Mouse (Mus musculus) limb, embryonic 10.5 days (tissue): ENCODE results near the gene Gm8773. TPM values are rescaled to one million over a fixed set of nuclear protein-coding genes. Genes with fewer than 3 reads are reported as not detected.

Source experiments
- DNase-seq: peaks from one replicate; pipeline ENCODE4 v3.0.0-alpha.2; 2017; ENCODE audit warnings: low spot score
- H3K27ac ChIP-seq: fragments of 300-500 bp; sonication (generic); 2 replicates; pipeline ENCODE4 v1.5.1; 2016; ENCODE audit warnings: mild to moderate bottlenecking
- H3K27me3 ChIP-seq: fragments of 300-500 bp; sonication (generic); 2 replicates; pipeline ENCODE4 v1.6.1; 2016; ENCODE audit warnings: low read depth, mild to moderate bottlenecking; ENCODE audit not compliant: poor library complexity, severe bottlenecking
- H3K36me3 ChIP-seq: fragments of 300-500 bp; sonication (generic); 2 replicates; pipeline ENCODE4 v1.6.1; 2016; ENCODE audit warnings: mild to moderate bottlenecking, moderate library complexity
- H3K4me1 ChIP-seq: fragments of 300-500 bp; sonication (generic); 2 replicates; pipeline ENCODE4 v1.6.1; 2016
- H3K4me3 ChIP-seq: fragments of 300-500 bp; sonication (generic); 2 replicates; pipeline ENCODE4 v1.5.1; 2016; ENCODE audit warnings: mild to moderate bottlenecking, moderate library complexity
- H3K9me3 ChIP-seq: fragments of 300-500 bp; sonication (generic); replicated peaks from 2 replicates; pipeline ENCODE4 v1.6.1; 2016; ENCODE audit warnings: mild to moderate bottlenecking
- WGBS: fragments of 180-500 bp; shearing (Covaris S2); methylation state at CpG from one replicate; pipeline ENCODE4 v1.1.7; 2016; 5-methylcytosine and 5-hydroxymethylcytosine counted together
- polyA plus RNA-seq: library from polyadenylated mRNA; unstranded; fragments of >200 nt; fragmentation: Nextera tagmentation; extraction: Ambion mirVana; gene quantifications from 2 replicates; pipeline ENCODE4 v1.2.1, GENCODE M21; 2016

The Gm8773 gene
- polyA plus RNA-seq, 1 experiment from 2014 or later = 0.11 TPM

DNA sequence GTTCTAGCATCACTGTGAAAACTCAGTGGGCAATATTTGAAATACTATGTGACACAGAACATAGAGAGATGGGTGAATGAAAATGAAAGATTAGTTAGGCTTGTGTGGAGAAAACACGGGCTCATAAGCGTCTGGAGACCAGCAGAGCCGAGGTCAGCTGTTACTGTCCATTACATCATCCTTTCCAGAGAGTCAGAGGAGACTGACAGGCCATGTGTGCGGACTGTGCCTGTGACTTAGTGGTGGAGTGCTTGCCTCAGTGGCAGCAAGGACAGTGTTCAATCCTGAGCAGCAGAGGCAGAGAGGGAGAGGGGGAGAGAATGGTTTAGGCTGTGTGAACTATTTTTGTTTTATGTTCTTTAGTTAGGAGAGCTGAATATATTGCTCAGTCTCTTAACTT, 44.7 kb downstream of the Gm8773 start:
- 70% methylated on average over 4 of the region's 4 CpGs for WGBS
- Histone ChIP-seq H3K27me3 (no peaks in the 10 kb centered on the region), H3K4me1 (no peaks in the 10 kb centered on the region), H3K36me3 (no peaks in the 10 kb centered on the region), H3K27ac (no peak overlapping the region), H3K4me3 (no peak overlapping the region), H3K9me3 (no peaks in the 10 kb centered on the region)
- no peak for DNase-seq

DNA sequence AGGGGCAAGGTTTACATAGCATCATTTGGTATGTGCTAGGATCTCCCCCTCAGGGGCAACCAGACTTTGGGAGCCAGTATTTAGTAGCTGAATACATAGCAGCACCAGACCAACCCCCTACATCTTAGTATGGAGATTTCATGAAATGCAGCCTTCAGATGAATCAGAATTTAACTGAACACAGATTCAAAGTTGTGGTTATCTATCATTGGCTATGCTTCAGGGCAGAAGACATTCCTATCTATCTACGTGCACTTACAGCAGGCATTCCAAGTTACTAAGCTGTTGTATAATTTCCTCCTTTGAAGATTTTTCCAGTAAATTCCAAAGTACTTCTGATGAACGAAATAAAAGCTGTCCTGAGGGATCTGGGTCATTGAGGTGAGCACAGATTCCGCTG, 51.9 kb downstream of the Gm8773 start:
- Histone ChIP-seq H3K4me3 (no peak overlapping the region), H3K9me3 (no peaks in the 10 kb centered on the region), H3K27me3 (no peaks in the 10 kb centered on the region), H3K4me1 (no peaks in the 10 kb centered on the region), H3K36me3 (no peaks in the 10 kb centered on the region), H3K27ac (no peak overlapping the region)
- WGBS = 76% methylated on average over 3 of the region's 3 CpGs
- no peak for DNase-seq

Other genes starting within 250 kb of the Gm8773 start
- 11.8 and 16.1 TPM in 2 replicates for gene Cdk14, start 153.5 kb upstream of the Gm8773 start, polyA plus RNA-seq
- not detected in 2 replicates for gene 1700015F17Rik, start 94.7 kb upstream of the Gm8773 start, polyA plus RNA-seq
- gene Cldn12, start 58.8 kb upstream of the Gm8773 start, polyA plus RNA-seq = 25.7 and 29.8 TPM in 2 replicates
- 39.9 and 40.5 TPM in 2 replicates for gene Gtpbp10, start 14.3 kb upstream of the Gm8773 start, polyA plus RNA-seq
- 1.9 and 2.4 TPM in 2 replicates for gene Cfap69, start 90.4 kb downstream of the Gm8773 start, polyA plus RNA-seq
- 5.8 and 6.8 TPM in 2 replicates for gene Steap2, start 120.8 kb downstream of the Gm8773 start, polyA plus RNA-seq
- gene Steap1, start 175.5 kb downstream of the Gm8773 start, polyA plus RNA-seq = 4.7 and 5.8 TPM in 2 replicates